Mouse (Mus musculus): ENCODE data around the gene Ctnnbl1.

DNA sequence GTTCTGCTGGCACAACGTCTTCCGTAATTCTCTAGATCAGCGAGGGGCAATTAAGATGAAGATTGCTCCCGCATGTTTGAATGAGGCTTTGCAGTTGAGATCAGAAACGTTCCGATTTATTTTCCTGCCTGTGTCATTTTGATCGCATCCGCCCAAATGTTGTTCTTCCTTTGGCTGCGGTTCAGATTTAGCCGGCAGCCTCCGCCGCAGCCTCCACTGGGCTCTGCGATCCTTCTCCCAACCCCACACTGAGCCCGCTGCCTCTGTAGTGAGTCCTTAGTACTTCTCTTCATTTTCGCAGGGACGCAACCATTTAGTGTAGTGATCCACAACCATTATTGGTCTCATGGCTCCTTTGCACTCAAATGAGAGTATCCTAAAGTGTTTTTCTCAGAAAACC is 46.0 kb downstream of the Ctnnbl1 start:
- TF ChIP-seq CTCF (IDR thresholded peaks at IDR 0.05; ENCODE audit: borderline replicate concordance, extremely low read depth, insufficient read depth, insufficient read length) (no peak), POLR2A (IDR thresholded peaks at IDR 0.05; ENCODE audit: borderline replicate concordance, extremely low read depth, insufficient read depth, insufficient read length, poor library complexity, severe bottlenecking) (no peak)
